Mouse (Mus musculus) yolk sac, embryonic 10.5 days (tissue): Measurements from ENCODE around the gene Cep68.
A peak's percentile ranks its signal among the peaks of the same experiment; 100 is the strongest.
"Not testable (repeated sequence)": the region's sequence is repeated elsewhere in the genome, so short reads cannot be mapped to it uniquely, and the experiment has no call there.

ENCODE experiments used
- DNase-seq: peaks from one replicate; pipeline ENCODE4 v3.0.0-alpha.2; 2017; ENCODE audit warnings: low spot score

Cep68 gene

GRCm38 (mm10) chr11:20242366-20243056 lies 6.7 kb downstream of the Cep68 start:
- DNase-seq: no peak

- no peak for DNase-seq
These were observed 7.9 kb downstream of the Cep68 start for GRCm38 (mm10) chr11:20241311-20241710.

- DNase-seq: no peak
These were observed 8.9 kb downstream of the Cep68 start for GRCm38 (mm10) chr11:20240331-20240730.

GRCm38 (mm10) chr11:20239279-20239861 lies 9.9 kb downstream of the Cep68 start:
- no peak for DNase-seq

GRCm38 (mm10) chr11:20237976-20238375 lies 11.3 kb downstream of the Cep68 start:
- DNase-seq: no peak

- no peak for DNase-seq
These were observed 12.2 kb downstream of the Cep68 start for GRCm38 (mm10) chr11:20237018-20237417.

GRCm38 (mm10) chr11:20234233-20234632 lies 15.0 kb downstream of the Cep68 start:
- no peak for DNase-seq

GRCm38 (mm10) chr11:20232016-20232755 lies 17.0 kb downstream of the Cep68 start:
- DNase-seq: no peak

- peak; percentile 58 for DNase-seq
These were observed 17.9 kb downstream of the Cep68 start for GRCm38 (mm10) chr11:20231128-20231878.

GRCm38 (mm10) chr11:20230286-20230685 lies 18.9 kb downstream of the Cep68 start:
- no peak for DNase-seq

GRCm38 (mm10) chr11:20229311-20229710 lies 19.9 kb downstream of the Cep68 start:
- DNase-seq: no peak

- no peak for DNase-seq
These were observed 20.6 kb downstream of the Cep68 start for GRCm38 (mm10) chr11:20228666-20229065.

- no peak for DNase-seq
These were observed 23.3 kb downstream of the Cep68 start for GRCm38 (mm10) chr11:20225938-20226337.

- DNase-seq: no peak
These were observed 25.0 kb downstream of the Cep68 start for GRCm38 (mm10) chr11:20224196-20224595.

- not testable (repeated sequence) for DNase-seq
These were observed 27.6 kb downstream of the Cep68 start for GRCm38 (mm10) chr11:20221671-20222070.

GRCm38 (mm10) chr11:20217227-20217626 lies 32.0 kb downstream of the Cep68 start:
- no peak for DNase-seq

GRCm38 (mm10) chr11:20216415-20216814 lies 32.8 kb downstream of the Cep68 start:
- no peak for DNase-seq

- no peak for DNase-seq
These were observed 34.5 kb downstream of the Cep68 start for GRCm38 (mm10) chr11:20214779-20215178.

- no peak for DNase-seq
These were observed 37.4 kb downstream of the Cep68 start for GRCm38 (mm10) chr11:20211838-20212237.

GRCm38 (mm10) chr11:20207589-20207988 lies 41.6 kb downstream of the Cep68 start:
- DNase-seq: no peak

- no peak for DNase-seq
These were observed 42.5 kb downstream of the Cep68 start for GRCm38 (mm10) chr11:20206626-20207223.

- no peak for DNase-seq
These were observed 43.7 kb downstream of the Cep68 start for GRCm38 (mm10) chr11:20205538-20205937.
